Mouse (Mus musculus) spleen, adult 2 months (tissue): ENCODE data around the gene Sp4.

ENCODE experiments used
- CTCF ChIP-seq: fragments of 200-500 bp; IDR thresholded peaks from 2 replicates; pipeline ENCODE4 v1.5.1; 2011; ENCODE audit warnings: mild to moderate bottlenecking, inconsistent platforms; ENCODE audit not compliant: insufficient read depth, insufficient read length, insufficient replicate concordance; ENCODE audit errors: extremely low read depth
- POLR2A ChIP-seq: fragments of 200-500 bp; IDR thresholded peaks from 2 replicates; pipeline ENCODE4 v1.6.1; 2011; ENCODE audit warnings: low read depth, low read length, inconsistent platforms

DNA sequence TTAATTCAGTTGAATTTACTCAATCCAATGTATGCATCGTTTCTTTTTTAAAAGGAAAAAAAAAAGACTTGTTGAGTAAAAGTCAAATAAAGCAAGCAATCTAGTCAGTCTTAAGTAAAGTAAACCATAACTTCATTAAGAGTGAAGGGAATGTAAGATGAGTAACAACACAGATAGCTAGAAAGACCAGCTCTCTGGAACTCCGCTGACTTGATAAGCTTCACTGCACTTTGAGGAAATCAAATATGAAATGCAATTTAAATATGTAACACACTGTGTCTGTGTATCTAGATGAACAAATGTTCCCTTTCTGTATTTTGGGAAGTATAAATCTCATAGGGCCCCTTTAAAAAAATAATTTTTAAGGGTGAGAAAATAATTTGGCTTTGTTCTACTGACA is 24.9 kb upstream of the Sp4 start:
- TF ChIP-seq CTCF (no peak), POLR2A (no peak)
